Mouse (Mus musculus) megakaryocyte, embryonic 14.5 days (primary cell): Measurements from ENCODE around the gene Mnat1. TPM values are rescaled to one million over a fixed set of nuclear protein-coding genes. Genes with fewer than 3 reads are reported as not detected.

Experiments
- H3K27me3 ChIP-seq: replicated peaks from 2 replicates; pipeline ENCODE3; 2012; ENCODE audit warnings: inconsistent platforms
- H3K36me3 ChIP-seq: replicated peaks from 2 replicates; pipeline ENCODE3; 2012; ENCODE audit warnings: low read length, inconsistent platforms, mixed read lengths
- H3K4me1 ChIP-seq: 2 replicates; pipeline ENCODE4 v1.6.1; 2012; ENCODE audit warnings: inconsistent platforms
- H3K4me3 ChIP-seq: replicated peaks from 2 replicates; pipeline ENCODE3; 2012; ENCODE audit warnings: moderate library complexity, mild to moderate bottlenecking, inconsistent platforms
- H3K9me3 ChIP-seq: 2 replicates; pipeline ENCODE4 v1.6.1; 2012; ENCODE audit warnings: inconsistent platforms
- FLI1 ChIP-seq: IDR thresholded peaks from 2 replicates; pipeline ENCODE4 v1.6.1; 2012; ENCODE audit warnings: low read length, inconsistent platforms, mixed read lengths
- GATA1 ChIP-seq: IDR thresholded peaks from 3 replicates; pipeline ENCODE4 v1.6.1; 2012; ENCODE audit warnings: mixed read lengths, low read length, inconsistent platforms, borderline replicate concordance
- polyA plus RNA-seq: library from polyadenylated mRNA; stranded (reverse); fragments of >175 nt; gene quantifications from 2 replicates; pipeline ENCODE4 v1.2.3, GENCODE M21; 2012; ENCODE audit warnings: low replicate concordance; ENCODE audit not compliant: insufficient read depth

Mnat1 gene
- polyA plus RNA-seq, 1 experiment = 3.6 TPM

DNA sequence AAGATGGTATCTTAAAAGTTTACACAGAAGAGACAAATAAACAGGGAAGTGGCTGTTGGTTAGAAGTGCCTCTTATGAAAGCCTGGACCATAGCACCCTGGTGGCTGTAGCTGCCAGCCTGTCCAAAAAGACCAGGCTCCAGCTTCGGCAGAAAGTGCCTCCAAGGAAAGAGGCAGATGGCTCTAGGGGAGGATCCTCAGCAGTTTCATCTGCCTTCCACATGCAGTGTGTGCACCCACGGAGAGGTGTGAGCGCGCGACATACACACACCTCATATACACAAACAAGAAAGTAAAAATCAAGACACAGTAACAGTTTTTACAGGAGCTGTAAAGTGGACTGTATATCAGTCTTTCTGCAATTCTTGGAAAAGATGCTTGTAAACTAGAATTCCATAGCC lies 175.1 kb downstream of the Mnat1 start:
- Histone ChIP-seq H3K36me3 (peaks cover 60% of the 10 kb centered on the region), H3K9me3 (no peaks in the 10 kb centered on the region), H3K27me3 (no peaks in the 10 kb centered on the region), H3K4me1 (peaks cover 29% of the 10 kb centered on the region), H3K4me3 (no peak overlapping the region)
- TF ChIP-seq GATA1 = no peak
- TF ChIP-seq FLI1 = no peak

- no peak overlapping the region for H3K4me3 ChIP-seq
- no peaks in the 10 kb centered on the region for H3K27me3 ChIP-seq
- TF ChIP-seq GATA1 (no peak), FLI1 (no peak)
- peaks cover 47% of the 10 kb centered on the region for H3K36me3 ChIP-seq
- H3K4me1 ChIP-seq = peaks cover 18% of the 10 kb centered on the region
- no peaks in the 10 kb centered on the region for H3K9me3 ChIP-seq
Measured at GRCm38 (mm10) chr12:73300531-73300930, 177.0 kb downstream of the Mnat1 start.

GRCm38 (mm10) chr12:73304636-73305035 lies 181.1 kb downstream of the Mnat1 start:
- Histone ChIP-seq H3K4me1 (peaks cover 4% of the 10 kb centered on the region; the same call in 1 of the 2 replicates), H3K27me3 (no peaks in the 10 kb centered on the region), H3K36me3 (peaks cover 22% of the 10 kb centered on the region), H3K4me3 (no peak overlapping the region), H3K9me3 (no peaks in the 10 kb centered on the region)
- TF ChIP-seq GATA1 = no peak
- no peak for TF ChIP-seq FLI1

DNA sequence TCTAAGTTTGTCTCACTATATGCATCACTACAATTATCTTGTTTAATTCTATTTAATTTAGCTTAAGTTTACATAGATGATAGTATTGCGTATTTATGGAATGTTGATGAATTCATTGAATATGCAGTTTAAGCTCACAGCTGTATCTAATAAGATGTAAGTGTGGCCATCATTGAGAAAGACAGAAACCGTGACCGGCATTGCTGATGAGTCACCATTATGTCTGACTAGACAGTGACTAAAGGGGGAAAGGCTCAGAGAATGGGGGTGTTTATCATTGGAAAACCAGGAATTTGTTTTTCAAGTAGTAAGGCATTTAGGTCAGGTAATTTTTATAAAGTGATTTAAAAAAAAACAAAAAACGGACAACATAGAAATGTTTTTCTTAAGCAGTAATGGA lies 184.2 kb downstream of the Mnat1 start:
- H3K36me3 ChIP-seq = peaks cover 10% of the 10 kb centered on the region
- no peak for TF ChIP-seq FLI1
- TF ChIP-seq GATA1 = no peak
- H3K4me3 ChIP-seq = no peak overlapping the region
- peaks cover 4% of the 10 kb centered on the region; the same call in 1 of the 2 replicates for H3K4me1 ChIP-seq
- no peaks in the 10 kb centered on the region for H3K27me3 ChIP-seq
- no peaks in the 10 kb centered on the region for H3K9me3 ChIP-seq

GRCm38 (mm10) chr12:73308711-73309110 lies 185.2 kb downstream of the Mnat1 start:
- TF ChIP-seq GATA1 (no peak), FLI1 (no peak)
- H3K4me1 ChIP-seq = peaks cover 4% of the 10 kb centered on the region; the same call in 1 of the 2 replicates
- H3K9me3 ChIP-seq = no peaks in the 10 kb centered on the region
- peaks cover 9% of the 10 kb centered on the region for H3K36me3 ChIP-seq
- no peaks in the 10 kb centered on the region for H3K27me3 ChIP-seq
- no peak overlapping the region for H3K4me3 ChIP-seq

- Histone ChIP-seq H3K4me1 (peaks cover 42% of the 10 kb centered on the region), H3K9me3 (no peaks in the 10 kb centered on the region), H3K27me3 (no peaks in the 10 kb centered on the region), H3K4me3 (no peak overlapping the region), H3K36me3 (peaks cover 27% of the 10 kb centered on the region)
- TF ChIP-seq FLI1 (no peak), GATA1 (no peak)
Measured at GRCm38 (mm10) chr12:73317706-73318686, 194.5 kb downstream of the Mnat1 start.

Other genes with a start within 250 kb of the Mnat1 start
- gene Six6, start 183.8 kb upstream of the Mnat1 start, polyA plus RNA-seq = not detected in 2 replicates
- 2.4 TPM in 1 of 2 replicates, not detected in the other for gene 4930447C04Rik, start 182.9 kb upstream of the Mnat1 start, polyA plus RNA-seq
- 2.6 and 8.1 TPM in 2 replicates for gene Six1, start 69.8 kb upstream of the Mnat1 start, polyA plus RNA-seq
- 0.30 TPM in 1 of 2 replicates, not detected in the other for gene Six4, start 10.3 kb upstream of the Mnat1 start, polyA plus RNA-seq
- 0.54 TPM in 1 of 2 replicates, not detected in the other for gene Trmt5, start 163.0 kb downstream of the Mnat1 start, polyA plus RNA-seq
- 2.8 TPM in 1 of 2 replicates, not detected in the other for gene Slc38a6, start 163.1 kb downstream of the Mnat1 start, polyA plus RNA-seq